Mouse (Mus musculus) liver, embryonic 13.5 days (tissue): ENCODE measurements around the gene Psors1c2. TPM values are rescaled to one million over a fixed set of nuclear protein-coding genes. Genes with fewer than 3 reads are reported as not detected.
A peak's percentile ranks its signal among the peaks of the same experiment; 100 is the strongest.

Experiments
- ATAC-seq: fragments of 200-750 bp; cut with Nextera tagmentation; 2 replicates; pipeline ENCODE4 v1.8.0; 2017; ENCODE audit warnings: low read depth, mild to moderate bottlenecking, moderate number of reproducible peaks, moderate library complexity
- DNase-seq: peaks from one replicate; pipeline ENCODE4 v3.0.0; 2022
- H3K27ac ChIP-seq: fragments of 300-500 bp; sonication (generic); 2 replicates; pipeline ENCODE4 v1.5.1; 2015; ENCODE audit warnings: moderate library complexity, mild to moderate bottlenecking, inconsistent platforms
- H3K27me3 ChIP-seq: fragments of 300-500 bp; sonication (generic); 2 replicates; pipeline ENCODE4 v1.6.1; 2015; ENCODE audit warnings: mild to moderate bottlenecking, inconsistent platforms
- H3K36me3 ChIP-seq: fragments of 300-500 bp; sonication (generic); 2 replicates; pipeline ENCODE4 v1.6.1; 2015; ENCODE audit warnings: mild to moderate bottlenecking, inconsistent platforms
- H3K4me1 ChIP-seq: fragments of 300-500 bp; sonication (generic); replicated peaks from 2 replicates; pipeline ENCODE4 v1.6.1; 2015; ENCODE audit warnings: inconsistent platforms
- H3K4me2 ChIP-seq: fragments of 300-500 bp; sonication (generic); 2 replicates; pipeline ENCODE4 v1.6.1; 2015; ENCODE audit warnings: inconsistent platforms, mild to moderate bottlenecking, moderate library complexity
- H3K4me3 ChIP-seq: fragments of 300-500 bp; sonication (generic); replicated peaks from 2 replicates; pipeline ENCODE4 v1.5.1; 2015; ENCODE audit warnings: mild to moderate bottlenecking, inconsistent platforms
- H3K9ac ChIP-seq: fragments of 300-500 bp; sonication (generic); 2 replicates; pipeline ENCODE4 v1.6.1; 2015; ENCODE audit warnings: mild to moderate bottlenecking, inconsistent platforms
- H3K9me3 ChIP-seq: fragments of 300-500 bp; sonication (generic); replicated peaks from 2 replicates; pipeline ENCODE4 v1.6.1; 2016; ENCODE audit warnings: inconsistent platforms
- WGBS: fragments of 180-500 bp; shearing (Covaris S2); methylation state at CpG from one replicate; pipeline ENCODE4 v1.1.7; 2015; ENCODE audit not compliant: insufficient replicate concordance; 5-methylcytosine and 5-hydroxymethylcytosine counted together
- polyA plus RNA-seq: library from polyadenylated mRNA; unstranded; fragments of >200 nt; fragmentation: Nextera tagmentation; extraction: Ambion mirVana; gene quantifications from 2 replicates; pipeline ENCODE4 v1.2.1, GENCODE M21; 2015

Psors1c2 gene
- polyA plus RNA-seq, 1 experiment from 2014 or later, result 0.12 TPM

GRCm38 (mm10) chr17:35567150-35567549 is 34.1 kb downstream of the Psors1c2 start, which contains the start of gene 2300002M23Rik:
Gene 2300002M23Rik, plus strand, starts transcription at chr17:35567450.
- H3K9me3 ChIP-seq, result no peaks in the 10 kb centered on the region
- peaks cover 45% of the 10 kb centered on the region for H3K27me3 ChIP-seq
- no peak within 1 kb of the TSS for H3K9ac ChIP-seq
- DNase-seq, result no peak
- no peak within 1 kb of the TSS for H3K27ac ChIP-seq
- no peaks in the 10 kb centered on the region for H3K36me3 ChIP-seq
- ATAC-seq, result no peak
- no peak within 1 kb of the TSS for H3K4me3 ChIP-seq
- H3K4me1 ChIP-seq, result no peaks in the 10 kb centered on the region
- WGBS, result 40% methylated on average over 3 of the region's 3 CpGs
- H3K4me2 ChIP-seq, result no peak within 1 kb of the TSS

GRCm38 (mm10) chr17:35567767-35568166 is 34.8 kb downstream of the Psors1c2 start:
- H3K9me3 ChIP-seq, result no peaks in the 10 kb centered on the region
- no peak overlapping the region for H3K4me2 ChIP-seq
- H3K36me3 ChIP-seq, result no peaks in the 10 kb centered on the region
- no peak overlapping the region for H3K4me3 ChIP-seq
- H3K4me1 ChIP-seq, result no peaks in the 10 kb centered on the region
- WGBS, result 22% methylated on average over 9 of the region's 9 CpGs
- no peak overlapping the region for H3K9ac ChIP-seq
- H3K27me3 ChIP-seq, result peaks cover 42% of the 10 kb centered on the region
- DNase-seq, result no peak
- no peak overlapping the region for H3K27ac ChIP-seq
- no peak for ATAC-seq

GRCm38 (mm10) chr17:35569091-35569944 is 36.3 kb downstream of the Psors1c2 start:
- no peak overlapping the region for H3K9ac ChIP-seq
- ATAC-seq (no peak), DNase-seq (no peak)
- no peak overlapping the region for H3K4me2 ChIP-seq
- H3K27me3 ChIP-seq, result peaks cover 42% of the 10 kb centered on the region
- H3K27ac ChIP-seq, result no peak overlapping the region
- no peaks in the 10 kb centered on the region for H3K36me3 ChIP-seq
- H3K4me3 ChIP-seq, result no peak overlapping the region
- H3K4me1 ChIP-seq, result no peaks in the 10 kb centered on the region
- H3K9me3 ChIP-seq, result no peaks in the 10 kb centered on the region
- 3% methylated on average over 28 of the region's 28 CpGs for WGBS

- no peaks in the 10 kb centered on the region for H3K4me1 ChIP-seq
- no peak overlapping the region for H3K27ac ChIP-seq
- H3K36me3 ChIP-seq, result no peaks in the 10 kb centered on the region
- WGBS, result 68% methylated on average over 14 of the region's 14 CpGs
- no peaks in the 10 kb centered on the region for H3K9me3 ChIP-seq
- no peak overlapping the region for H3K4me2 ChIP-seq
- no peak overlapping the region for H3K9ac ChIP-seq
- H3K27me3 ChIP-seq, result peaks cover 50% of the 10 kb centered on the region
- H3K4me3 ChIP-seq, result no peak overlapping the region
- ATAC-seq (no peak), DNase-seq (no peak)
Observed at GRCm38 (mm10) chr17:35570836-35571235, 37.8 kb downstream of the Psors1c2 start.

GRCm38 (mm10) chr17:35571477-35571876 is 38.5 kb downstream of the Psors1c2 start:
- DNase-seq (no peak), ATAC-seq (no peak)
- Histone ChIP-seq H3K9ac (no peak overlapping the region), H3K36me3 (no peaks in the 10 kb centered on the region), H3K27ac (no peak overlapping the region), H3K4me1 (no peaks in the 10 kb centered on the region), H3K27me3 (peaks cover 54% of the 10 kb centered on the region), H3K4me2 (no peak overlapping the region), H3K9me3 (no peaks in the 10 kb centered on the region), H3K4me3 (no peak overlapping the region)
- 71% methylated on average over 7 of the region's 7 CpGs for WGBS

- Histone ChIP-seq H3K4me1 (no peaks in the 10 kb centered on the region), H3K27me3 (peaks cover 15% of the 10 kb centered on the region), H3K4me2 (no peak overlapping the region), H3K27ac (no peak overlapping the region), H3K36me3 (no peaks in the 10 kb centered on the region), H3K9me3 (0 out of 2 replicates have a peak, but pooled peaks cover 3% of the 10 kb centered on the region), H3K9ac (no peak overlapping the region), H3K4me3 (no peak overlapping the region)
- 19% methylated on average over 6 of the region's 6 CpGs for WGBS
- DNase-seq (peak; percentile 60), ATAC-seq (no peak)
Observed at GRCm38 (mm10) chr17:35578211-35578610, 45.2 kb downstream of the Psors1c2 start.

GRCm38 (mm10) chr17:35582900-35583299 is 49.9 kb downstream of the Psors1c2 start:
- Histone ChIP-seq H3K27me3 (0 out of 2 replicates have a peak, but pooled peaks cover 3% of the 10 kb centered on the region), H3K36me3 (no peaks in the 10 kb centered on the region), H3K4me2 (no peak overlapping the region), H3K4me3 (no peak overlapping the region), H3K4me1 (no peaks in the 10 kb centered on the region), H3K9ac (no peak overlapping the region), H3K27ac (no peak overlapping the region), H3K9me3 (0 out of 2 replicates have a peak, but pooled peaks cover 3% of the 10 kb centered on the region)
- 76% methylated on average over 1 of the region's 1 CpGs for WGBS
- DNase-seq, result no peak
- no peak for ATAC-seq

Other genes with a start within 250 kb of the Psors1c2 start
- gene H2-Q1, start 212.8 kb upstream of the Psors1c2 start, polyA plus RNA-seq, result 1.0 and 1.4 TPM in 2 replicates
- gene H2-Q2, start 191.0 kb upstream of the Psors1c2 start, polyA plus RNA-seq, result 0.68 and 0.90 TPM in 2 replicates
- 1.7 and 2.0 TPM in 2 replicates for gene H2-Q4, start 153.6 kb upstream of the Psors1c2 start, polyA plus RNA-seq
- 9.6 and 11.1 TPM in 2 replicates for gene H2-Q6, start 108.4 kb upstream of the Psors1c2 start, polyA plus RNA-seq
- 23.9 and 24.6 TPM in 2 replicates for gene H2-Q7, start 94.0 kb upstream of the Psors1c2 start, polyA plus RNA-seq
- 147 and 152 TPM in 2 replicates for gene H2-Q10, start 63.1 kb upstream of the Psors1c2 start, polyA plus RNA-seq
- not detected in 2 replicates for gene Pou5f1, start 27.2 kb upstream of the Psors1c2 start, polyA plus RNA-seq
- 44.3 and 50.4 TPM in 2 replicates for gene Tcf19, start 16.4 kb upstream of the Psors1c2 start, polyA plus RNA-seq
- gene Cchcr1, start 16.1 kb upstream of the Psors1c2 start, polyA plus RNA-seq, result 7.5 and 8.8 TPM in 2 replicates
- not detected in 2 replicates for gene Cdsn, start 18.9 kb downstream of the Psors1c2 start, polyA plus RNA-seq
- gene 2300002M23Rik, start 34.2 kb downstream of the Psors1c2 start, polyA plus RNA-seq, result not detected in 2 replicates
- not detected in 2 replicates for gene Sfta2, start 68.3 kb downstream of the Psors1c2 start, polyA plus RNA-seq
- gene Gm9573, start 93.4 kb downstream of the Psors1c2 start, polyA plus RNA-seq, result not detected in 2 replicates
- 0.03 and 0.06 TPM in 2 replicates for gene Mucl3, start 110.5 kb downstream of the Psors1c2 start, polyA plus RNA-seq
- gene Vars2, start 134.4 kb downstream of the Psors1c2 start, polyA plus RNA-seq, result 7.7 TPM in 2 replicates
- 31.9 and 33.9 TPM in 2 replicates for gene Gtf2h4, start 140.5 kb downstream of the Psors1c2 start, polyA plus RNA-seq
- 2.9 and 3.7 TPM in 2 replicates for gene Ddr1, start 171.4 kb downstream of the Psors1c2 start, polyA plus RNA-seq